Mouse (Mus musculus) C2C12 (cell line): Measurements from ENCODE around the gene Slc48a1.

ENCODE experiments used
- CEBPB ChIP-seq: IDR thresholded peaks from one replicate; pipeline ENCODE4 v1.6.1; 2011; ENCODE audit warnings: low read depth, mild to moderate bottlenecking, control low read depth, moderate library complexity
- CTCF ChIP-seq: IDR thresholded peaks from one replicate; pipeline ENCODE4 v1.5.1; 2011; ENCODE audit not compliant: control insufficient read depth, insufficient read depth, insufficient read length
- FOSL1 ChIP-seq: IDR thresholded peaks from one replicate; pipeline ENCODE4 v1.8.0; 2011; ENCODE audit warnings: mild to moderate bottlenecking, low read length; ENCODE audit not compliant: poor library complexity, insufficient read depth, severe bottlenecking
- MAX ChIP-seq: IDR thresholded peaks from one replicate; pipeline ENCODE4 v1.6.1; 2011; ENCODE audit warnings: mild to moderate bottlenecking, control low read depth
- MYOD1 ChIP-seq: IDR thresholded peaks from one replicate; pipeline ENCODE4 v1.6.1; 2011; ENCODE audit warnings: low read depth; ENCODE audit not compliant: control insufficient read depth, insufficient read length
- MYOG ChIP-seq: IDR thresholded peaks from one replicate; pipeline ENCODE4 v1.6.1; 2011; ENCODE audit not compliant: control insufficient read depth, insufficient read length; ENCODE audit errors: extremely low read depth
- USF1 ChIP-seq: IDR thresholded peaks from one replicate; pipeline ENCODE4 v1.6.1; 2011; ENCODE audit warnings: low read depth, mild to moderate bottlenecking, control low read depth, moderate library complexity

- TF ChIP-seq CTCF (no peak), USF1 (no peak), FOSL1 (no peak), CEBPB (no peak), MAX (no peak), MYOG (no peak), MYOD1 (no peak)
Observed at GRCm38 (mm10) chr15:97830788-97831241, 52.5 kb downstream of the Slc48a1 start.
